ENCODE assay signal across 30 mouse cellular contexts in genomic region chr13:91917835-91918234, GRCm38 (mm10). TPM values are rescaled to one million over a fixed set of nuclear protein-coding genes. Genes with fewer than 3 reads are reported as not detected.
DNase-seq lines count a peak whose midpoint lies in the region; ATAC-seq and TF ChIP-seq lines count a peak whose summit lies in the region.
"Had no signal": no experiment of that assay in that cellular context is flagged by ENCODE, and none has a peak within 500 bp of the region (broad histone marks: within the 10 kb centered on the region; RNA-seq: fewer than 3 reads in every experiment).

No protein-coding gene starts in this region.

- 85% methylated on average over 2 of the region's 2 CpGs for WGBS in intestine, postnatal 0 days
- WGBS in intestine, embryonic 15.5 days: 91% methylated on average over 2 of the region's 2 CpGs

- no peak overlapping the region for H3K4me2 ChIP-seq in intestine, postnatal 0 days (replicated peaks; ENCODE audit: low read depth)
- H3K4me2 ChIP-seq in intestine, embryonic 15.5 days (replicated peaks): no peak overlapping the region
- H3K4me2 ChIP-seq: embryonic facial prominence, embryonic 12.5 days; embryonic facial prominence, embryonic 15.5 days; heart, embryonic 12.5 days; heart, embryonic 15.5 days; hindbrain, embryonic 14.5 days had no signal

- no peak overlapping the region for H3K27ac ChIP-seq in intestine, postnatal 0 days (ENCODE audit: low read depth, low read length)
- no peak overlapping the region for H3K27ac ChIP-seq in intestine, embryonic 15.5 days
- H3K27ac ChIP-seq: embryonic facial prominence, embryonic 12.5 days; gastrocnemius, adult 2 months; heart, embryonic 15.5 days; hindbrain, embryonic 14.5 days; hindbrain, postnatal 0 days had no signal

- no peaks in the 10 kb centered on the region for H3K36me3 ChIP-seq in intestine, postnatal 0 days (ENCODE audit: control insufficient read depth, insufficient read depth)
- no peaks in the 10 kb centered on the region for H3K36me3 ChIP-seq in intestine, embryonic 15.5 days
- H3K36me3 ChIP-seq in E14TG2a.4 (ENCODE audit: insufficient read depth, low read length): no peaks in the 10 kb centered on the region
- H3K36me3 ChIP-seq: embryonic facial prominence, embryonic 12.5 days; embryonic facial prominence, embryonic 15.5 days; heart, embryonic 12.5 days; heart, embryonic 15.5 days had no signal

- no peaks in the 10 kb centered on the region for H3K9me3 ChIP-seq in intestine, postnatal 0 days (ENCODE audit: control insufficient read depth)
- no peaks in the 10 kb centered on the region for H3K9me3 ChIP-seq in intestine, embryonic 15.5 days
- H3K9me3 ChIP-seq in E14TG2a.4 (ENCODE audit: low read length): no peaks in the 10 kb centered on the region
- H3K9me3 ChIP-seq: embryonic facial prominence, embryonic 12.5 days; embryonic facial prominence, embryonic 15.5 days; heart, embryonic 12.5 days; heart, embryonic 15.5 days had no signal

- no peaks in the 10 kb centered on the region for H3K4me1 ChIP-seq in intestine, postnatal 0 days (replicated peaks; ENCODE audit: control insufficient read depth, insufficient read depth, low read length)
- H3K4me1 ChIP-seq in intestine, embryonic 15.5 days (replicated peaks): no peaks in the 10 kb centered on the region
- no peaks in the 10 kb centered on the region for H3K4me1 ChIP-seq in E14TG2a.4 (replicated peaks; ENCODE audit: low read depth, low read length)

- H3K4me3 ChIP-seq in intestine, postnatal 0 days (ENCODE audit: low read depth, low read length): no peak overlapping the region
- no peak overlapping the region for H3K4me3 ChIP-seq in intestine, embryonic 15.5 days (replicated peaks)
- H3K4me3 ChIP-seq in E14TG2a.4 (replicated peaks; ENCODE audit: low read length): no peak overlapping the region
- H3K4me3 ChIP-seq: embryonic facial prominence, embryonic 12.5 days; embryonic facial prominence, embryonic 15.5 days; gastrocnemius, adult 2 months; heart, embryonic 12.5 days; heart, embryonic 15.5 days had no signal

- H3K9ac ChIP-seq in intestine, postnatal 0 days (ENCODE audit: low read depth, low read length): no peak overlapping the region
- no peak overlapping the region for H3K9ac ChIP-seq in intestine, embryonic 15.5 days
- H3K9ac ChIP-seq: embryonic facial prominence, embryonic 12.5 days; embryonic facial prominence, embryonic 15.5 days; forebrain, postnatal 0 days; heart, embryonic 12.5 days; heart, embryonic 15.5 days; hindbrain, embryonic 14.5 days had no signal

- DNase-seq in ZHBTc4 (ENCODE audit: low read depth, low spot score): peak; percentile 11
- DNase-seq in ovary, postnatal 14 days (ENCODE audit: low spot score): no peak
- no peak for DNase-seq in yolk sac, embryonic 10.5 days (ENCODE audit: low spot score)
- DNase-seq: adrenal gland, postnatal 10 days; adrenal gland, postnatal 36 days; B cell, adult 2 months; cerebellum, adult 11 months; cerebellum, adult 2 months; cerebellum, adult 9-11 months; cerebellum, postnatal 25 days; forebrain, postnatal 0 days; gastrocnemius, adult 2 months; gastrocnemius, postnatal 14 days; heart, adult 18-20 months; heart, postnatal 10 days; heart, postnatal 4 days had no signal

- ATAC-seq in intestine, postnatal 0 days: no peak
- no peak for ATAC-seq in intestine, embryonic 15.5 days
- ATAC-seq: forebrain, embryonic 14.5 days; forebrain, postnatal 0 days; hindbrain, postnatal 0 days; inflammation-experienced regulatory T-cells, adult 6 months had no signal

- TF ChIP-seq CTCF in intestine, postnatal 0 days (IDR thresholded peaks at IDR 0.05; ENCODE audit: low read depth): peak; percentile 27; the same call in 1 of the 2 replicates
- TF ChIP-seq CTCF in E14TG2a.4 (conservative IDR thresholded peaks at IDR 0.05; ENCODE audit: low read length): peak; percentile 28

- no peaks in the 10 kb centered on the region for H3K27me3 ChIP-seq in intestine, postnatal 0 days (replicated peaks; ENCODE audit: control insufficient read depth, insufficient read depth, low read length)
- H3K27me3 ChIP-seq in intestine, embryonic 15.5 days (replicated peaks): no peaks in the 10 kb centered on the region
- H3K27me3 ChIP-seq in E14TG2a.4 (ENCODE audit: insufficient read depth, low read length): no peaks in the 10 kb centered on the region
- H3K27me3 ChIP-seq: CH12.LX; embryonic facial prominence, embryonic 12.5 days; embryonic facial prominence, embryonic 15.5 days; heart, embryonic 12.5 days; heart, embryonic 15.5 days had no signal

RNA-seq across cellular contexts. Expression of gene Ckmt2, which starts 41.1 kb away (rescaled TPM):
- 3.9 and 4.4 TPM in 2 replicates for polyA plus RNA-seq in intestine, postnatal 0 days (2015; fragmentation: Nextera tagmentation; extraction: Ambion mirVana)
- polyA plus RNA-seq in intestine, embryonic 15.5 days (2015; fragmentation: Nextera tagmentation; extraction: Ambion mirVana): 1.5 and 1.7 TPM in 2 replicates
- polyA plus RNA-seq: cerebellum, adult 2 months; embryonic facial prominence, embryonic 12.5 days; forebrain, embryonic 11.5 days; forebrain, embryonic 14.5 days; forebrain, postnatal 0 days; hindbrain, embryonic 11.5 days; inflammation-experienced regulatory T-cells, adult 6 months had no signal
